Mouse (Mus musculus): ENCODE measurements around the gene Cpt1c. TPM values are rescaled to one million over a fixed set of nuclear protein-coding genes. Genes with fewer than 3 reads are reported as not detected.
A peak's percentile ranks its signal among the peaks of the same experiment; 100 is the strongest.

The Cpt1c gene
- polyA plus RNA-seq, 1 experiment from 2014 or later = 22.4 TPM

- H3K9ac ChIP-seq (replicated peaks; ENCODE audit: low read length) = peak overlapping the region; percentile 73
- under 1% methylated on average over 36 of the region's 36 CpGs for WGBS
Measured at GRCm38 (mm10) chr7:44970231-44970691, 4.4 kb downstream of the Cpt1c start.

GRCm38 (mm10) chr7:44966638-44967037 lies 8.0 kb downstream of the Cpt1c start:
- Histone ChIP-seq H3K4me2 (replicated peaks; ENCODE audit: low read depth, low read length) (no peak overlapping the region), H3K36me3 (ENCODE audit: insufficient read depth, low read length) (peaks cover 17% of the 10 kb centered on the region; the same call in 1 of the 2 replicates), H3K9ac (replicated peaks; ENCODE audit: low read length) (no peak overlapping the region), H3K9me3 (ENCODE audit: low read length) (no peaks in the 10 kb centered on the region), H3K4me3 (ENCODE audit: low read length) (no peak overlapping the region), H3K4me1 (ENCODE audit: insufficient read depth, low read length) (peaks cover 12% of the 10 kb centered on the region), H3K27me3 (ENCODE audit: insufficient read depth, low read length) (no peaks in the 10 kb centered on the region), H3K27ac (ENCODE audit: low read length) (no peak overlapping the region)
- WGBS = 70% methylated on average over 15 of the region's 15 CpGs
- no peak for ATAC-seq (ENCODE audit: low FRiP score, low TSS enrichment)

More at GRCm38 (mm10) chr7:44970231-44970691, 4.4 kb downstream of the Cpt1c start:
- Histone ChIP-seq H3K27me3 (ENCODE audit: insufficient read depth, low read length) (no peaks in the 10 kb centered on the region), H3K4me2 (replicated peaks; ENCODE audit: low read depth, low read length) (peak overlapping the region; percentile 84), H3K27ac (ENCODE audit: low read length) (peak overlapping the region; percentile 93), H3K9me3 (ENCODE audit: low read length) (no peaks in the 10 kb centered on the region), H3K4me3 (ENCODE audit: low read length) (peak overlapping the region; percentile 71), H3K4me1 (ENCODE audit: insufficient read depth, low read length) (peaks cover 24% of the 10 kb centered on the region), H3K36me3 (ENCODE audit: insufficient read depth, low read length) (peaks cover 9% of the 10 kb centered on the region; the same call in 1 of the 2 replicates)
- peak; percentile 97 for ATAC-seq (ENCODE audit: low FRiP score, low TSS enrichment)

GRCm38 (mm10) chr7:44965975-44966374 lies 8.7 kb downstream of the Cpt1c start:
- ATAC-seq (ENCODE audit: low FRiP score, low TSS enrichment) = no peak

GRCm38 (mm10) chr7:44964990-44965389 lies 9.7 kb downstream of the Cpt1c start:
- no peak overlapping the region for H3K9ac ChIP-seq (replicated peaks; ENCODE audit: low read length)
- no peaks in the 10 kb centered on the region for H3K9me3 ChIP-seq (ENCODE audit: low read length)
- 95% methylated on average over 13 of the region's 13 CpGs for WGBS
- no peaks in the 10 kb centered on the region for H3K27me3 ChIP-seq (ENCODE audit: insufficient read depth, low read length)
- H3K27ac ChIP-seq (ENCODE audit: low read length) = no peak overlapping the region
- H3K4me3 ChIP-seq (ENCODE audit: low read length) = no peak overlapping the region
- H3K36me3 ChIP-seq (ENCODE audit: insufficient read depth, low read length) = peaks cover 17% of the 10 kb centered on the region; the same call in 1 of the 2 replicates
- no peak overlapping the region for H3K4me2 ChIP-seq (replicated peaks; ENCODE audit: low read depth, low read length)
- 0 out of 2 replicates have a peak, but pooled peaks cover 5% of the 10 kb centered on the region for H3K4me1 ChIP-seq (ENCODE audit: insufficient read depth, low read length)
- ATAC-seq (ENCODE audit: low FRiP score, low TSS enrichment) = no peak

More at GRCm38 (mm10) chr7:44965975-44966374, 8.7 kb downstream of the Cpt1c start:
- H3K27ac ChIP-seq (ENCODE audit: low read length) = no peak overlapping the region
- 80% methylated on average over 7 of the region's 7 CpGs for WGBS
- H3K36me3 ChIP-seq (ENCODE audit: insufficient read depth, low read length) = peaks cover 17% of the 10 kb centered on the region; the same call in 1 of the 2 replicates
- no peak overlapping the region for H3K4me2 ChIP-seq (replicated peaks; ENCODE audit: low read depth, low read length)
- no peak overlapping the region for H3K9ac ChIP-seq (replicated peaks; ENCODE audit: low read length)
- H3K27me3 ChIP-seq (ENCODE audit: insufficient read depth, low read length) = no peaks in the 10 kb centered on the region
- peaks cover 8% of the 10 kb centered on the region for H3K4me1 ChIP-seq (ENCODE audit: insufficient read depth, low read length)
- no peak overlapping the region for H3K4me3 ChIP-seq (ENCODE audit: low read length)
- H3K9me3 ChIP-seq (ENCODE audit: low read length) = no peaks in the 10 kb centered on the region

- no peaks in the 10 kb centered on the region for H3K4me1 ChIP-seq (ENCODE audit: insufficient read depth, low read length)
- no peak overlapping the region for H3K4me3 ChIP-seq (ENCODE audit: low read length)
- no peak for ATAC-seq (ENCODE audit: low FRiP score, low TSS enrichment)
- H3K27me3 ChIP-seq (ENCODE audit: insufficient read depth, low read length) = no peaks in the 10 kb centered on the region
- H3K4me2 ChIP-seq (replicated peaks; ENCODE audit: low read depth, low read length) = no peak overlapping the region
- 91% methylated on average over 5 of the region's 5 CpGs for WGBS
- H3K9me3 ChIP-seq (ENCODE audit: low read length) = no peaks in the 10 kb centered on the region
- H3K9ac ChIP-seq (replicated peaks; ENCODE audit: low read length) = no peak overlapping the region
- H3K27ac ChIP-seq (ENCODE audit: low read length) = no peak overlapping the region
- H3K36me3 ChIP-seq (ENCODE audit: insufficient read depth, low read length) = peaks cover 17% of the 10 kb centered on the region; the same call in 1 of the 2 replicates
Measured at GRCm38 (mm10) chr7:44962831-44963230, 11.8 kb downstream of the Cpt1c start.

GRCm38 (mm10) chr7:44962337-44962736 lies 12.3 kb downstream of the Cpt1c start:
- no peak overlapping the region for H3K9ac ChIP-seq (replicated peaks; ENCODE audit: low read length)
- H3K4me3 ChIP-seq (ENCODE audit: low read length) = no peak overlapping the region
- no peak overlapping the region for H3K4me2 ChIP-seq (replicated peaks; ENCODE audit: low read depth, low read length)
- no peaks in the 10 kb centered on the region for H3K9me3 ChIP-seq (ENCODE audit: low read length)
- no peaks in the 10 kb centered on the region for H3K27me3 ChIP-seq (ENCODE audit: insufficient read depth, low read length)
- WGBS = 71% methylated on average over 8 of the region's 8 CpGs
- H3K36me3 ChIP-seq (ENCODE audit: insufficient read depth, low read length) = peaks cover 17% of the 10 kb centered on the region; the same call in 1 of the 2 replicates
- ATAC-seq (ENCODE audit: low FRiP score, low TSS enrichment) = no peak
- H3K4me1 ChIP-seq (ENCODE audit: insufficient read depth, low read length) = 0 out of 2 replicates have a peak, but pooled peaks cover 3% of the 10 kb centered on the region
- H3K27ac ChIP-seq (ENCODE audit: low read length) = no peak overlapping the region

GRCm38 (mm10) chr7:44960512-44960910 lies 14.1 kb downstream of the Cpt1c start:
- Histone ChIP-seq H3K4me2 (replicated peaks; ENCODE audit: low read depth, low read length) (no peak overlapping the region), H3K9me3 (ENCODE audit: low read length) (no peaks in the 10 kb centered on the region), H3K9ac (replicated peaks; ENCODE audit: low read length) (no peak overlapping the region), H3K4me3 (ENCODE audit: low read length) (no peak overlapping the region), H3K36me3 (ENCODE audit: insufficient read depth, low read length) (0 out of 2 replicates have a peak, but pooled peaks cover 10% of the 10 kb centered on the region), H3K4me1 (ENCODE audit: insufficient read depth, low read length) (peaks cover 8% of the 10 kb centered on the region; the same call in 1 of the 2 replicates), H3K27me3 (ENCODE audit: insufficient read depth, low read length) (no peaks in the 10 kb centered on the region), H3K27ac (ENCODE audit: low read length) (no peak overlapping the region)
- no peak for ATAC-seq (ENCODE audit: low FRiP score, low TSS enrichment)
- 85% methylated on average over 13 of the region's 13 CpGs for WGBS

- Histone ChIP-seq H3K27ac (ENCODE audit: low read length) (no peak overlapping the region), H3K36me3 (ENCODE audit: insufficient read depth, low read length) (0 out of 2 replicates have a peak, but pooled peaks cover 5% of the 10 kb centered on the region), H3K9me3 (ENCODE audit: low read length) (no peaks in the 10 kb centered on the region), H3K4me1 (ENCODE audit: insufficient read depth, low read length) (peaks cover 8% of the 10 kb centered on the region; the same call in 1 of the 2 replicates), H3K9ac (replicated peaks; ENCODE audit: low read length) (no peak overlapping the region), H3K27me3 (ENCODE audit: insufficient read depth, low read length) (no peaks in the 10 kb centered on the region), H3K4me2 (replicated peaks; ENCODE audit: low read depth, low read length) (no peak overlapping the region), H3K4me3 (ENCODE audit: low read length) (no peak overlapping the region)
- ATAC-seq (ENCODE audit: low FRiP score, low TSS enrichment) = no peak
- 76% methylated on average over 10 of the region's 10 CpGs for WGBS
Measured at GRCm38 (mm10) chr7:44959874-44960511, 14.7 kb downstream of the Cpt1c start.

GRCm38 (mm10) chr7:44959281-44959680 lies 15.4 kb downstream of the Cpt1c start:
- Histone ChIP-seq H3K4me3 (ENCODE audit: low read length) (no peak overlapping the region), H3K27ac (ENCODE audit: low read length) (no peak overlapping the region), H3K36me3 (ENCODE audit: insufficient read depth, low read length) (0 out of 2 replicates have a peak, but pooled peaks cover 3% of the 10 kb centered on the region), H3K9ac (replicated peaks; ENCODE audit: low read length) (no peak overlapping the region), H3K9me3 (ENCODE audit: low read length) (no peaks in the 10 kb centered on the region), H3K27me3 (ENCODE audit: insufficient read depth, low read length) (no peaks in the 10 kb centered on the region), H3K4me1 (ENCODE audit: insufficient read depth, low read length) (peaks cover 8% of the 10 kb centered on the region; the same call in 1 of the 2 replicates), H3K4me2 (replicated peaks; ENCODE audit: low read depth, low read length) (no peak overlapping the region)
- no peak for ATAC-seq (ENCODE audit: low FRiP score, low TSS enrichment)
- 87% methylated on average over 8 of the region's 8 CpGs for WGBS

- no peaks in the 10 kb centered on the region for H3K36me3 ChIP-seq (ENCODE audit: insufficient read depth, low read length)
- 52% methylated on average over 7 of the region's 7 CpGs for WGBS
- no peak overlapping the region for H3K4me3 ChIP-seq (ENCODE audit: low read length)
- H3K4me1 ChIP-seq (ENCODE audit: insufficient read depth, low read length) = peaks cover 8% of the 10 kb centered on the region; the same call in 1 of the 2 replicates
- no peak overlapping the region for H3K4me2 ChIP-seq (replicated peaks; ENCODE audit: low read depth, low read length)
- H3K9ac ChIP-seq (replicated peaks; ENCODE audit: low read length) = no peak overlapping the region
- no peak for ATAC-seq (ENCODE audit: low FRiP score, low TSS enrichment)
- no peaks in the 10 kb centered on the region for H3K9me3 ChIP-seq (ENCODE audit: low read length)
- H3K27me3 ChIP-seq (ENCODE audit: insufficient read depth, low read length) = no peaks in the 10 kb centered on the region
- H3K27ac ChIP-seq (ENCODE audit: low read length) = no peak overlapping the region
Measured at GRCm38 (mm10) chr7:44958208-44958607, 16.4 kb downstream of the Cpt1c start.
